18 mouse cellular contexts compared by ENCODE assay signal in genomic region chr15:96406253-96406652, GRCm38 (mm10).
"Had no signal": no experiment of that assay in that cellular context is flagged by ENCODE, and none has a peak within 500 bp of the region (broad histone marks: within the 10 kb centered on the region; RNA-seq: fewer than 3 reads in every experiment).

No protein-coding gene starts in this region.

- H3K9me3 ChIP-seq: midbrain, embryonic 12.5 days; midbrain, embryonic 15.5 days had no signal

- H3K4me1 ChIP-seq: midbrain, embryonic 12.5 days; midbrain, embryonic 15.5 days had no signal

- H3K27me3 ChIP-seq: midbrain, embryonic 12.5 days; midbrain, embryonic 15.5 days had no signal

- H3K4me2 ChIP-seq: liver, embryonic 11.5 days; lung, embryonic 14.5 days; midbrain, embryonic 12.5 days; midbrain, embryonic 15.5 days had no signal

- DNase-seq: kidney, adult 18-20 months; kidney, adult 9 months; kidney, postnatal 10 days; kidney, postnatal 36 days; layer of hippocampus, postnatal 36 days; lung, embryonic 14.5 days; right cerebral cortex, postnatal 14 days; right cerebral cortex, postnatal 4 days; thymus, adult 2 months; thymus, postnatal 14 days; thymus, postnatal 4 days had no signal

- ATAC-seq: lung, postnatal 0 days; midbrain, embryonic 15.5 days had no signal

- H3K27ac ChIP-seq: left cerebral cortex, adult 2 months; macrophage; midbrain, embryonic 12.5 days; midbrain, embryonic 15.5 days; stomach, postnatal 0 days had no signal

- H3K4me3 ChIP-seq: left cerebral cortex, adult 2 months; midbrain, embryonic 12.5 days; midbrain, embryonic 15.5 days had no signal

- H3K9ac ChIP-seq: lung, embryonic 14.5 days; midbrain, embryonic 12.5 days; midbrain, embryonic 15.5 days had no signal
